Mouse (Mus musculus) MEL (cell line): Measurements from ENCODE around the gene Gm49342.

Experiments used
- CHD1 ChIP-seq: IDR thresholded peaks from 2 replicates; pipeline ENCODE4 v1.6.1; 2012; ENCODE audit warnings: low read depth, mild to moderate bottlenecking, inconsistent platforms, low read length, improper control_type of control experiment
- CHD2 ChIP-seq: IDR thresholded peaks from 2 replicates; pipeline ENCODE4 v1.6.1; 2011; ENCODE audit warnings: low read length, improper control_type of control experiment
- CTCF ChIP-seq, 3 experiments: IDR thresholded peaks in 2 of 3; conservative IDR thresholded peaks in 1 of 3; 2 replicates each; pipeline ENCODE4 v1.5.1; 2011 to 2012; ENCODE audit warnings: low read length in 3 of 3, low read depth in 2 of 3, mild to moderate bottlenecking in 2 of 3, improper control_type of control experiment in 1 of 3, inconsistent platforms in 1 of 3, mixed read lengths in 1 of 3, moderate library complexity in 1 of 3; ENCODE audit not compliant: control insufficient read depth in 1 of 3, insufficient read depth in 1 of 3, poor library complexity in 1 of 3, severe bottlenecking in 1 of 3
- EP300 ChIP-seq, 2 experiments: IDR thresholded peaks; 2 replicates each; pipeline ENCODE4 v1.6.1; 2011; ENCODE audit warnings: improper control_type of control experiment in 2 of 2, low read length in 2 of 2, low read depth in 1 of 2, mild to moderate bottlenecking in 1 of 2
- GATA1 ChIP-seq: IDR thresholded peaks from 2 replicates; pipeline ENCODE4 v1.6.1; 2011; ENCODE audit warnings: low read depth, low read length, improper control_type of control experiment
- MAZ ChIP-seq: IDR thresholded peaks from 2 replicates; pipeline ENCODE4 v1.6.1; 2012; ENCODE audit warnings: low read depth, mild to moderate bottlenecking, inconsistent platforms, low read length, improper control_type of control experiment
- MEF2A ChIP-seq: IDR thresholded peaks from 2 replicates; pipeline ENCODE4 v1.6.1; 2014; ENCODE audit warnings: low read depth, mild to moderate bottlenecking, inconsistent platforms, low read length, improper control_type of control experiment; ENCODE audit not compliant: poor library complexity, insufficient replicate concordance, severe bottlenecking; ENCODE audit errors: extremely low read depth
- MXI1 ChIP-seq: IDR thresholded peaks from 2 replicates; pipeline ENCODE4 v1.6.1; 2011; ENCODE audit warnings: mild to moderate bottlenecking, low read depth, low read length, improper control_type of control experiment
- NRF1 ChIP-seq: IDR thresholded peaks from 2 replicates; pipeline ENCODE4 v1.6.1; 2014; ENCODE audit warnings: low read depth, mild to moderate bottlenecking, inconsistent platforms, low read length, improper control_type of control experiment, moderate library complexity; ENCODE audit not compliant: poor library complexity, insufficient read depth, severe bottlenecking
- POLR2AphosphoS5 ChIP-seq: IDR thresholded peaks from 2 replicates; pipeline ENCODE4 v1.6.1; 2012; ENCODE audit warnings: low read depth, borderline replicate concordance, mild to moderate bottlenecking, inconsistent platforms, low read length, moderate library complexity, mixed read lengths
- RAD21 ChIP-seq: IDR thresholded peaks from 2 replicates; pipeline ENCODE4 v1.6.1; 2011; ENCODE audit warnings: mild to moderate bottlenecking, low read depth, low read length, improper control_type of control experiment
- TAL1 ChIP-seq: IDR thresholded peaks from 2 replicates; pipeline ENCODE4 v1.6.1; 2012; ENCODE audit warnings: mild to moderate bottlenecking, inconsistent platforms, low read length, moderate library complexity, mixed read lengths
- TCF12 ChIP-seq: IDR thresholded peaks from 2 replicates; pipeline ENCODE4 v1.6.1; 2014; ENCODE audit warnings: low read depth, mild to moderate bottlenecking, inconsistent platforms, low read length, improper control_type of control experiment, moderate library complexity
- ZMIZ1 ChIP-seq: IDR thresholded peaks from 2 replicates; pipeline ENCODE4 v1.6.1; 2012; ENCODE audit warnings: low read depth, mild to moderate bottlenecking, inconsistent platforms, low read length, improper control_type of control experiment, moderate library complexity

GRCm38 (mm10) chr14:50969041-50969440 lies 24.7 kb downstream of the Gm49342 start:
- TF ChIP-seq EP300 (IDR thresholded peaks at IDR 0.05; ENCODE audit: low read depth in 1 of 2, low read length in 2 of 2) = no peak
- TF ChIP-seq CTCF (IDR thresholded peaks at IDR 0.05 in 2 of 3, conservative IDR thresholded peaks at IDR 0.05 in 1 of 3; ENCODE audit: control insufficient read depth in 1 of 3, insufficient read depth in 1 of 3, low read depth in 2 of 3, low read length in 3 of 3, poor library complexity in 1 of 3, severe bottlenecking in 1 of 3) = no peak
- no peak for TF ChIP-seq GATA1
- no peak for TF ChIP-seq CHD1
- TF ChIP-seq CHD2 = no peak
- no peak for TF ChIP-seq MXI1
- TF ChIP-seq TCF12 = no peak
- TF ChIP-seq ZMIZ1 = no peak
- no peak for TF ChIP-seq MEF2A
- no peak for TF ChIP-seq RAD21
- TF ChIP-seq POLR2AphosphoS5 = no peak
- TF ChIP-seq NRF1 = no peak
- no peak for TF ChIP-seq MAZ
- no peak for TF ChIP-seq TAL1
